Mouse (Mus musculus): Measurements from ENCODE around the gene Smarcd1. TPM values are rescaled to one million over a fixed set of nuclear protein-coding genes. Genes with fewer than 3 reads are reported as not detected.

Gene Smarcd1
- total and polyA plus RNA-seq, 2 experiments from 2014 or later = 90.1 to 93.6 TPM

DNA sequence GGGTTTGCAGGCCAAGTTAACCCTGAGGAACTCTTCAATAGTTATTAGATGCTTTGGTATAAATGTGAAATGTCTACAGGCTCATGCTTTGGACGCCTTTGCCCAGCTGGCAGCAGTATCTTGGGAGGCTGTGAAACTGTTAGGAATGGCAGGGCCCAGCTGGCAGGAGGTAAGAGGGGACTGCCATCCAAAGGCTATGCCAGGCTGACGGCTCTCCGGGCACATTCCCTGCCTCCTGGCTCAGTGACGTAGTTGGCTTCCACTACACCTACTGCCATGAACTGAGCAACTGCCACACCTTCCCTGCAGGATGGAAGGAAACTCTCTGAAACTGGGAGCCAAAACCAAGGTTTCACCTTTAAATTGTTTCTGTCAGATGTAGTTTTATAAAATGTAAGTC, 38.3 kb downstream of the Smarcd1 start:
- Histone ChIP-seq H3K27me3 (ENCODE audit: insufficient read depth, low read length) (no peaks in the 10 kb centered on the region), H3K4me2 (ENCODE audit: low read depth) (no peak overlapping the region), H3K4me1 (ENCODE audit: insufficient read depth) (no peaks in the 10 kb centered on the region), H3K9ac (no peak overlapping the region), H3K4me3 (ENCODE audit: low read depth, low read length) (no peak overlapping the region), H3K36me3 (ENCODE audit: insufficient read depth) (peaks cover 75% of the 10 kb centered on the region), H3K27ac (ENCODE audit: low read depth, low read length) (no peak overlapping the region), H3K9me3 (ENCODE audit: low read length) (no peaks in the 10 kb centered on the region)
- WGBS = 76% methylated on average over 4 of the region's 4 CpGs
- ATAC-seq (no peak), DNase-seq (no peak)
- TF ChIP-seq CTCF (IDR thresholded peaks at IDR 0.05; ENCODE audit: low read depth) = no peak

DNA sequence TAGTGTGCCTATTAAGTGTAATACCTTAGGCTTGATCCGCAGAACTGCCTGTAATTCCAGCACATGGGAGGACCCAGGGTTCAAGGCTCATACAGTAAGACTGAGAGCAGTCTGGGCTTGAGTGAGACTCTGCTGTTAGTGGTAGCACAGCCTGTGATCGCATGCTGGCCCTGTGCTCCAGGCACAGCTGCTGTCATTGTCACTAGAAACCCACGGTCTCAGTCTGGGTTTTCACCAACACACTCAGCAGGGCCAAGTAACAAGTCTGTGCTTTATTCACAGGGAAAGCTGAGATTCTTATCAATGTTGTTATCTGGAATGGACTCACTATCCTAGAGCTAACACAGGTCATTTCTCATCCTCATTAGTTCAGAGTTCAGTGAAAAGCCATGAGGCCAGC, 52.3 kb downstream of the Smarcd1 start:
- 64% methylated on average over 3 of the region's 3 CpGs for WGBS
- Histone ChIP-seq H3K4me3 (ENCODE audit: low read depth, low read length) (no peak overlapping the region), H3K4me1 (ENCODE audit: insufficient read depth) (no peaks in the 10 kb centered on the region), H3K9ac (no peak overlapping the region), H3K9me3 (ENCODE audit: low read length) (no peaks in the 10 kb centered on the region), H3K4me2 (ENCODE audit: low read depth) (no peak overlapping the region), H3K36me3 (ENCODE audit: insufficient read depth) (no peaks in the 10 kb centered on the region), H3K27ac (ENCODE audit: low read depth, low read length) (no peak overlapping the region), H3K27me3 (ENCODE audit: insufficient read depth, low read length) (no peaks in the 10 kb centered on the region)
- DNase-seq = no peak
- no peak for ATAC-seq
- TF ChIP-seq CTCF (IDR thresholded peaks at IDR 0.05; ENCODE audit: low read depth) = no peak

Other genes starting within 250 kb of the Smarcd1 start
- 12.3 and 17.6 TPM in 2 replicates for gene Nckap5l, start 244.4 kb upstream of the Smarcd1 start, total RNA-seq (2014; rRNA removed)
- gene Nckap5l, start 244.4 kb upstream of the Smarcd1 start, polyA plus RNA-seq (2015; fragmentation: Nextera tagmentation; extraction: Ambion mirVana) = 7.9 and 10.3 TPM in 2 replicates
- 12.1 and 17.5 TPM in 2 replicates for gene Bcdin3d, start 227.4 kb upstream of the Smarcd1 start, total RNA-seq (2014; rRNA removed)
- 12.8 and 15.7 TPM in 2 replicates for gene Bcdin3d, start 227.4 kb upstream of the Smarcd1 start, polyA plus RNA-seq (2015; fragmentation: Nextera tagmentation; extraction: Ambion mirVana)
- gene Faim2, start 174.0 kb upstream of the Smarcd1 start, total RNA-seq (2014; rRNA removed) = 19.2 and 25.6 TPM in 2 replicates
- 44.6 and 57.4 TPM in 2 replicates for gene Faim2, start 174.0 kb upstream of the Smarcd1 start, polyA plus RNA-seq (2015; fragmentation: Nextera tagmentation; extraction: Ambion mirVana)
- not detected in 2 replicates for gene Aqp2, start 123.1 kb upstream of the Smarcd1 start, total RNA-seq (2014; rRNA removed)
- gene Aqp2, start 123.1 kb upstream of the Smarcd1 start, polyA plus RNA-seq (2015; fragmentation: Nextera tagmentation; extraction: Ambion mirVana) = not detected in 2 replicates
- 0.46 and 0.76 TPM in 2 replicates for gene Aqp5, start 111.3 kb upstream of the Smarcd1 start, total RNA-seq (2014; rRNA removed)
- 0.59 and 0.64 TPM in 2 replicates for gene Aqp5, start 111.3 kb upstream of the Smarcd1 start, polyA plus RNA-seq (2015; fragmentation: Nextera tagmentation; extraction: Ambion mirVana)
- gene Aqp6, start 100.7 kb upstream of the Smarcd1 start, total RNA-seq (2014; rRNA removed) = not detected in 2 replicates
- gene Aqp6, start 100.7 kb upstream of the Smarcd1 start, polyA plus RNA-seq (2015; fragmentation: Nextera tagmentation; extraction: Ambion mirVana) = 0.06 TPM in 1 of 2 replicates, not detected in the other
- 27.5 and 39.7 TPM in 2 replicates for gene Racgap1, start 50.5 kb upstream of the Smarcd1 start, total RNA-seq (2014; rRNA removed)
- gene Racgap1, start 50.5 kb upstream of the Smarcd1 start, polyA plus RNA-seq (2015; fragmentation: Nextera tagmentation; extraction: Ambion mirVana) = 31.7 and 34.2 TPM in 2 replicates
- 81.9 and 99.1 TPM in 2 replicates for gene Asic1, start 31.8 kb upstream of the Smarcd1 start, total RNA-seq (2014; rRNA removed)
- 24.7 and 28.1 TPM in 2 replicates for gene Asic1, start 31.8 kb upstream of the Smarcd1 start, polyA plus RNA-seq (2015; fragmentation: Nextera tagmentation; extraction: Ambion mirVana)
- gene Gm17349, start 3.4 kb downstream of the Smarcd1 start, total RNA-seq (2014; rRNA removed) = not detected in 2 replicates
- not detected in 2 replicates for gene Gm17349, start 3.4 kb downstream of the Smarcd1 start, polyA plus RNA-seq (2015; fragmentation: Nextera tagmentation; extraction: Ambion mirVana)
- 6.0 and 6.1 TPM in 2 replicates for gene Gpd1, start 15.4 kb downstream of the Smarcd1 start, total RNA-seq (2014; rRNA removed)
- gene Gpd1, start 15.4 kb downstream of the Smarcd1 start, polyA plus RNA-seq (2015; fragmentation: Nextera tagmentation; extraction: Ambion mirVana) = 3.9 and 4.3 TPM in 2 replicates
- 69.0 and 86.2 TPM in 2 replicates for gene Cox14, start 23.5 kb downstream of the Smarcd1 start, total RNA-seq (2014; rRNA removed)
- gene Cox14, start 23.5 kb downstream of the Smarcd1 start, polyA plus RNA-seq (2015; fragmentation: Nextera tagmentation; extraction: Ambion mirVana) = 177 and 209 TPM in 2 replicates
- gene Cers5, start 70.8 kb downstream of the Smarcd1 start, total RNA-seq (2014; rRNA removed) = 95.7 and 99.2 TPM in 2 replicates
- 69.5 and 76.8 TPM in 2 replicates for gene Cers5, start 70.8 kb downstream of the Smarcd1 start, polyA plus RNA-seq (2015; fragmentation: Nextera tagmentation; extraction: Ambion mirVana)
- gene Lima1, start 173.3 kb downstream of the Smarcd1 start, total RNA-seq (2014; rRNA removed) = 9.7 and 12.5 TPM in 2 replicates
- gene Lima1, start 173.3 kb downstream of the Smarcd1 start, polyA plus RNA-seq (2015; fragmentation: Nextera tagmentation; extraction: Ambion mirVana) = 8.5 and 11.8 TPM in 2 replicates